Mouse (Mus musculus): ENCODE results near the gene Ces1f. TPM values are rescaled to one million over a fixed set of nuclear protein-coding genes. Genes with fewer than 3 reads are reported as not detected.
A peak's percentile ranks its signal among the peaks of the same experiment; 100 is the strongest.

The Ces1f gene
- 0.08 TPM in 1 of 2 replicates, not detected in the other for polyA plus RNA-seq (2012; rRNA removed)

GRCm38 (mm10) chr8:93279556-93279955, at the start of gene Ces1f:
Gene Ces1f (minus strand): TSS chr8:93279747.
- no peak for TF ChIP-seq CTCF (IDR thresholded peaks at IDR 0.05; ENCODE audit: borderline replicate concordance, extremely low read depth, insufficient read depth, insufficient read length)
- no peak for TF ChIP-seq POLR2A (IDR thresholded peaks at IDR 0.05; ENCODE audit: borderline replicate concordance, extremely low read depth, insufficient read depth, insufficient read length, poor library complexity, severe bottlenecking)
- DNase-seq (ENCODE audit: low read depth): no peak

- no peak for TF ChIP-seq CTCF (IDR thresholded peaks at IDR 0.05; ENCODE audit: borderline replicate concordance, extremely low read depth, insufficient read depth, insufficient read length)
- TF ChIP-seq POLR2A (IDR thresholded peaks at IDR 0.05; ENCODE audit: borderline replicate concordance, extremely low read depth, insufficient read depth, insufficient read length, poor library complexity, severe bottlenecking): no peak
These were observed 45.6 kb upstream of the Ces1f start for GRCm38 (mm10) chr8:93325123-93325522.

DNA sequence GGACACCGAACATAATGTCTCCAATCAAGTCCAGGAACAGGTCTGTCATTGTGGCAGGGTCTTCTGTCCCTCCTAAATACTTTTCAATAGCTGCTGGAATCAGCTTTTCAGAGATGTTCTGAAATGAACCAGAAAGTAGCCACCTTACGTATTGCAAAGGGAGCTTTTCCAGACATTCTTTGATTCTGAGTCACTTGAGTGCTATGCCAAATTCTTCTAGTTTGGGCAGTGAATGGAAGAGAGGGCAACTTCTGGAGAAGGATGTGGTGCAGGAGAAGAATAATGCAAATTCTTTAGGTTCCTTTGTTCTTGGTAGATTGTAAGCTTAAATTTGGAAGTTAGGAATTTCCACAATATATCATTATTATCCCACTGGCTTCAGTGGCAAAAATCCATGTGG, 37.5 kb upstream of the Ces1f start:
- DNase-seq (ENCODE audit: low read depth): no peak
- TF ChIP-seq CTCF (IDR thresholded peaks at IDR 0.05; ENCODE audit: borderline replicate concordance, extremely low read depth, insufficient read depth, insufficient read length): no peak
- no peak for TF ChIP-seq POLR2A (IDR thresholded peaks at IDR 0.05; ENCODE audit: borderline replicate concordance, extremely low read depth, insufficient read depth, insufficient read length, poor library complexity, severe bottlenecking)

More at GRCm38 (mm10) chr8:93325123-93325522, 45.6 kb upstream of the Ces1f start:
- DNase-seq (ENCODE audit: low read depth): no peak

GRCm38 (mm10) chr8:93315557-93315956, 36.0 kb upstream of the Ces1f start:
- TF ChIP-seq POLR2A (IDR thresholded peaks at IDR 0.05; ENCODE audit: borderline replicate concordance, extremely low read depth, insufficient read depth, insufficient read length, poor library complexity, severe bottlenecking): no peak
- no peak for TF ChIP-seq CTCF (IDR thresholded peaks at IDR 0.05; ENCODE audit: borderline replicate concordance, extremely low read depth, insufficient read depth, insufficient read length)
- no peak for DNase-seq (ENCODE audit: low read depth)

DNA sequence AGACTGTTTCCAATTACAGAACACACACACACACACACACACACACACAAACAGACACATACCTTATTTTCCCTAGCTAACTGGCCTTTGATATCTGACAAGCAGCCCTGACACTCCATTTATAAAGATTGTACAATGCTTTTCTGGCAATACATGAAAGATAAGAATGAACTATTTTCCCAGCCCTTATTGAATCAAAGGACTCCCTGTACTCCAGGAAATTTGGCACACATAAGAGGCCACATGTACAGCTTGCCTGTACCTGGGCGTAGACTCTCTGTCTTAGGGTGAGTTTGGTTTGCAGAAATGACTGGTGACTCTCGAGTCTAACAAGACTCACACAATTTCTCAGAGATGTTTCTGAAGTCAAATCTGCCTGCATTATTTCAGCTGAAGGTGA, 4.3 kb upstream of the Ces1f start:
- DNase-seq (ENCODE audit: low read depth): no peak
- no peak for TF ChIP-seq POLR2A (IDR thresholded peaks at IDR 0.05; ENCODE audit: borderline replicate concordance, extremely low read depth, insufficient read depth, insufficient read length, poor library complexity, severe bottlenecking)
- TF ChIP-seq CTCF (IDR thresholded peaks at IDR 0.05; ENCODE audit: borderline replicate concordance, extremely low read depth, insufficient read depth, insufficient read length): no peak

DNA sequence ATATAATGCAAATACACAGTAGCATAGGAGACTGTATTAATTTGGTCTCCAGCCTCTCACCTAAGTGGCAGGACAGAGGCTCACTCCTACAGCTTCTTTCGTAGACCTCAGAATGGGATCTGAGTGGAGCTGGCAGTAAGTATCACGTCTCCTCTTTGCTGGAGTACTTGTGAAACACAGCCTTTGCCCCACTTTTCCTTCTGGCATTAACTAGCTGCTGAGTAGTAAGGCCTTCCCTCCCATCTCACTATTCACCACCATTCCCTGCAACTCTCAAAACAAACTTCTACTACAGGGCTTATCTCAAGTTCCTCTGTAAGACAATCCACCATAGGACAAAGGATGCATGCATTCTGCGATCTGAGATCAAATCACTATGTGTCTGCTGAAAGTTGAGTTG, 2.8 kb upstream of the Ces1f start:
- DNase-seq (ENCODE audit: low read depth): no peak
- no peak for TF ChIP-seq CTCF (IDR thresholded peaks at IDR 0.05; ENCODE audit: borderline replicate concordance, extremely low read depth, insufficient read depth, insufficient read length)
- TF ChIP-seq POLR2A (IDR thresholded peaks at IDR 0.05; ENCODE audit: borderline replicate concordance, extremely low read depth, insufficient read depth, insufficient read length, poor library complexity, severe bottlenecking): no peak

GRCm38 (mm10) chr8:93278176-93278805, 1.3 kb downstream of the Ces1f start:
- no peak for TF ChIP-seq CTCF (IDR thresholded peaks at IDR 0.05; ENCODE audit: borderline replicate concordance, extremely low read depth, insufficient read depth, insufficient read length)
- TF ChIP-seq POLR2A (IDR thresholded peaks at IDR 0.05; ENCODE audit: borderline replicate concordance, extremely low read depth, insufficient read depth, insufficient read length, poor library complexity, severe bottlenecking): no peak
- no peak for DNase-seq (ENCODE audit: low read depth)

- TF ChIP-seq CTCF (IDR thresholded peaks at IDR 0.05; ENCODE audit: borderline replicate concordance, extremely low read depth, insufficient read depth, insufficient read length): no peak
- TF ChIP-seq POLR2A (IDR thresholded peaks at IDR 0.05; ENCODE audit: borderline replicate concordance, extremely low read depth, insufficient read depth, insufficient read length, poor library complexity, severe bottlenecking): no peak
- DNase-seq (ENCODE audit: low read depth): no peak
These were observed 4.9 kb downstream of the Ces1f start for GRCm38 (mm10) chr8:93274609-93275008.

DNA sequence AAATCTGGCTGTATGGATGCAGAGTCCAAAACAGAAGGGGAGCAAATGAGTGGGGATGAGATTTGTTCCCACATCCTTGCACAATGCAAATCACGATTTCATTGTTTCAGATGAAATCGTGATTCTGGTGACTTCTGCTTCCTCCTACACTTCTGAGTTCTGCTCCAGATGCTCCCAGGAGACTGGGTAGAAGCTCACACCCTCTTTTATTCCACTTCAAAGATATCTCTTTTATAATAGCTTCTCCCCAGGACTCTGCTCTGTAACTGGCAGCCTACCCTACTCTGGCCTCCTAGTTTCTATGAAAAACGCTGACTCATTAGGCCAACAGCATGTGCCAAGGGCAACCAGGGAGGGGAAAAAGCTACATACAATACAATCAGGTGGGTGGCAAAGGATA, 6.2 kb downstream of the Ces1f start:
- no peak for TF ChIP-seq POLR2A (IDR thresholded peaks at IDR 0.05; ENCODE audit: borderline replicate concordance, extremely low read depth, insufficient read depth, insufficient read length, poor library complexity, severe bottlenecking)
- TF ChIP-seq CTCF (IDR thresholded peaks at IDR 0.05; ENCODE audit: borderline replicate concordance, extremely low read depth, insufficient read depth, insufficient read length): no peak
- no peak for DNase-seq (ENCODE audit: low read depth)

- no peak for TF ChIP-seq CTCF (IDR thresholded peaks at IDR 0.05; ENCODE audit: borderline replicate concordance, extremely low read depth, insufficient read depth, insufficient read length)
- TF ChIP-seq POLR2A (IDR thresholded peaks at IDR 0.05; ENCODE audit: borderline replicate concordance, extremely low read depth, insufficient read depth, insufficient read length, poor library complexity, severe bottlenecking): no peak
- DNase-seq (ENCODE audit: low read depth): peak; percentile 4
These were observed 6.9 kb downstream of the Ces1f start for GRCm38 (mm10) chr8:93272686-93273085.

GRCm38 (mm10) chr8:93261436-93261835, 18.1 kb downstream of the Ces1f start:
- TF ChIP-seq CTCF (IDR thresholded peaks at IDR 0.05; ENCODE audit: borderline replicate concordance, extremely low read depth, insufficient read depth, insufficient read length) (no peak), POLR2A (IDR thresholded peaks at IDR 0.05; ENCODE audit: borderline replicate concordance, extremely low read depth, insufficient read depth, insufficient read length, poor library complexity, severe bottlenecking) (no peak)
- DNase-seq (ENCODE audit: low read depth): no peak

DNA sequence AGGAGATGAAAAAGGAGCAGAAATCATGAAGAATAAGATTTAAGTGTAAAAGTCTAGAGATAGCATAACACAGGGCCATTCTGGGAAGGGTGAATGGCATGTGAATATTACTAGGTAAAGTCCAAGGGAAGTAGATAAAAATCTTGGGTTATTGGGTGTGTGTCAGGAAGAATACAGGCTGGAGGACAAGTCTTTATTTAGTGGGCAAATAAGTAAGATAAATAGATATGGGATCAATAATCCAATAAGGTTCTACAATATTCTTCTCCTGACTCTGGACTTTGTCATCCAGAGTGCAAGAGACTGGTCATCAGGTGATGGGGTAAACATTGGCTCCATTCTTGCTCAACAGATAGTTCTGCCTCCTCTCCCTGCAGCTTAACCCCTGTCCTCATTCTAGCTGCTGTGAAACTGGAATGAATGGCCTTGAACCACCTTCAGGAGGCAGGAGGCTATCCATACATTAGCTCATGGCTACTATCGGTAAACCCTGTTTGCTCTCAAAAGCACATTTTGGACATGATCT, 27.1 kb downstream of the Ces1f start:
- DNase-seq (ENCODE audit: low read depth): no peak
- TF ChIP-seq POLR2A (IDR thresholded peaks at IDR 0.05; ENCODE audit: borderline replicate concordance, extremely low read depth, insufficient read depth, insufficient read length, poor library complexity, severe bottlenecking) (no peak), CTCF (IDR thresholded peaks at IDR 0.05; ENCODE audit: borderline replicate concordance, extremely low read depth, insufficient read depth, insufficient read length) (no peak)
